Mouse (Mus musculus) lung, postnatal 10 days (tissue): ENCODE data around the gene Vmn1r188.
"Not testable (repeated sequence)": the region's sequence is repeated elsewhere in the genome, so short reads cannot be mapped to it uniquely, and the experiment has no call there.

Experiments
- DNase-seq: peaks from one replicate; pipeline ENCODE4 v3.0.0; 2021

The Vmn1r188 gene

DNA sequence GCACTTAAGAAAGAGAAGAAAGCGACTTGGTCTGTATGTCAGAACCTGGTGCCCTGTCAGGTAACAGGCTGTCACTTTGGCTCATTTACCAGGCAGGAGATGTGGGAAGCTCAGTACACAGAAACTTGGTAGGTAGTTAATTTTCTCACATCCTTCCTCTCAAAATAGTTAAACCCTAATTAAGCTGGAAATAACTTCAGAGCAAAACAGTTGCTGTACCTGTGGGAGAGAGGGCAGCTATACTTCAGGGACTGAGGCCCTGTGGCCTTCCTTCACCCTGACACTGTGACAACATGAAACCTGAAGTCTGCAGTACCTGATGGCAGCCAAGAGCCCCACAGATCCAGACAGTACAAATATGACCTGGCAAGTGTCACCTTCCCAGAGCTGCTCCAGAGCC, at the start of gene Vmn1r188:
Gene Vmn1r188, plus strand, starts transcription at position 301 of the 400 bp plus-strand sequence.
- not testable (repeated sequence) for DNase-seq

DNA sequence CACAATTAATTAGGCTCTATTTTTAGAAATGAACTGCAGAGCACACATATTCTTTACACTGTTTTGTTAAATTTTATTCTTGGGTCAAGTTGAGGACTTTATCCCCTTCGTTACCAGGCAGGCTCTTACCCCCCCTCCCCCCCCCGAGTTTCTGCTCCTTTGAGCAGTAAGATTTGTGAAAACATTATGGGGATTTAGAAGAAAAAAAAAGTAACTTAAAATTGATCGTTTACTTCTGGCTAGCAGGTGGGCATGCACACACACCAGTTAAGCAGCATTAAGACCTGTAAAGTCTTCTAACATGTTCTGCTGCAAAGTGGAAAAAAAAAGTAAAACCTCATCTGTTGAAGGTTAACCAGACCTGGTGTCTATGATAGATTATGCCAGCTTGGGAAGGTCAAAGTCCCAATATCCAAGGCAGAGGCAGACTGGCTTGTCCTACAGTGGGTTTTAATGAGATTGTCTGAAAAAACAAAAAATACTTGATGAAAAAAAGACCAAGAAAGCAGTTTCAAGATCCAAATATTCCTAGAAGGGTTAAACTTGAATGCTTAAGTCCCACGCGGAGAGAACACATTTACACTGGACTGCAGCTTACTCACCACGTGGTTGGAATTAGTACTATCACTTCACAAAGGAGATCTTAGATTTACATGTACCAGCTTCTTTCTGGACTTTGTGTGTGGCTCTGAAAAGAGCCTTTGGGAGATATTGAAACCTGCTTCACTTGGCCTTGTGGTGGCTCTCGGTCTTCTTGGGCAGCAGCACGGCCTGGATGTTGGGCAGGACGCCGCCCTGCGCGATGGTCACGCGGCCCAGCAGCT, 49.6 kb upstream of the Vmn1r188 start:
- no peak for DNase-seq

DNA sequence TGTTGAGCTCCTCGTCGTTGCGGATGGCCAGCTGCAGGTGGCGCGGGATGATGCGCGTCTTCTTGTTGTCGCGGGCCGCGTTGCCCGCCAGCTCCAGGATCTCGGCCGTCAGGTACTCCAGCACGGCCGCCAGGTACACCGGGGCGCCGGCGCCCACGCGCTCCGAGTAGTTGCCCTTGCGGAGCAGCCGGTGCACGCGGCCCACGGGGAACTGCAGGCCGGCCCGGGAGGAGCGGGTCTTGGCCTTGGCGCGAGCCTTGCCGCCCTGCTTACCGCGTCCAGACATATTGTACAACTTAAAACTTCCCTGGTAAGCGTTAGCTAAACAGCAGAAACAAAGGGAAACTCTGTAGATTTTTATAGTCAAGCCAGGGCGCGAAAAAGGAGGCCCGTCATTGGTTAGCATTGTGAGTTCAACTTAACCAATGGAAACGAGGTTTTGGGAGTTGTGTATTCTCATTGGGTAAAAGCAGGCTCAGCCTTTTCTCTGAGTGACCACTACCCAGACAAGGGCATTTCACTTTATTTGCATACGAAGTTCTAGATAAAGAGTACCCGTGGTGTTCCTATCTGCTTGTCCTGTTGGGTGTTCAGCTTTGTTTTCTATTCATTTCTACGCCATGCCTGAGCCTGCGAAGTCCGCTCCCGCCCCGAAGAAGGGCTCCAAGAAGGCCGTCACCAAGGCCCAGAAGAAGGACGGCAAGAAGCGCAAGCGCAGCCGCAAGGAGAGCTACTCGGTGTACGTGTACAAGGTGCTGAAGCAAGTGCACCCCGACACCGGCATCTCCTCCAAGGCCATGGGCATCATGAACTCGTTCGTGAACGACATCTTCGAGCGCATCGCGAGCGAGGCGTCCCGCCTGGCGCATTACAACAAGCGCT, 48.7 kb upstream of the Vmn1r188 start, which contains the start of the genes Hist1h2ah and Hist1h2bk:
Gene Hist1h2ah, minus strand, starts transcription at position 302 of the 882 bp plus-strand sequence.
Gene Hist1h2bk, plus strand, starts transcription at position 604 of the 882 bp plus-strand sequence.
- peak; percentile 92 for DNase-seq

DNA sequence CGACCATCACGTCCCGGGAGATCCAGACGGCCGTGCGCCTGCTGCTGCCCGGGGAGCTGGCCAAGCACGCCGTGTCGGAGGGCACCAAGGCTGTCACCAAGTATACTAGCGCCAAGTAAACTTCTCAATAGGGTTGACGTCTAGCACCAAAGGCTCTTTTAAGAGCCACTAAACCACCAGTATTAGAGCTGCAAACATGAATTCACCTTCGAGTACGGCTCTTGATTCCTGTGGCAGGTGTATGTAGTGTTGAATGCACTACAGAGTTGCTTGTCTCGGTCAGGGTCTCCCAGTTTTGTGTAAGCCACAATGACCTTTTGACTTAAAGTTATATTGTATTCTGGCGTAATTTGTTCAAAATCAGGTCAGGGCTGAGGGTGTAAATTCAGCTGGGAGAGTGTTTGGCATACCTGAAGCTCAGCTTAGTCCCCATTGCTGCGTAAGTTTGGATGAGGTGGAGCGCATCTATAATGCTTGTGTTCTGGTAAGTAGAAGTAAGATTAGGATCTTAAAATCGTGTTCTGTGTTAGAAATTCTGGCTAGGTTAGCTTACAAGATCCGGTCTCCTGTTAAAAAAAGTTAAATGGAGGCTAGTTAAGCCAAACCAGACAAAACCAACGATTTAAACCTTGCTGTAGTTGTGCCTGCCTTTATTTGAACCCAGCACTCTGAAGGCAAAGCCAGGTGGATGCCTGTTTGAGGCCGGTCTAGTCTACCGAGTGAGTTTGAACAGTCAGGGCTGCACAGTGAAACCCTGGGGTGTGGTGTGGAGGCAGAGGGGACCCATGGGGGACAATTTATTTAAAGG, 47.9 kb upstream of the Vmn1r188 start:
- no peak for DNase-seq

DNA sequence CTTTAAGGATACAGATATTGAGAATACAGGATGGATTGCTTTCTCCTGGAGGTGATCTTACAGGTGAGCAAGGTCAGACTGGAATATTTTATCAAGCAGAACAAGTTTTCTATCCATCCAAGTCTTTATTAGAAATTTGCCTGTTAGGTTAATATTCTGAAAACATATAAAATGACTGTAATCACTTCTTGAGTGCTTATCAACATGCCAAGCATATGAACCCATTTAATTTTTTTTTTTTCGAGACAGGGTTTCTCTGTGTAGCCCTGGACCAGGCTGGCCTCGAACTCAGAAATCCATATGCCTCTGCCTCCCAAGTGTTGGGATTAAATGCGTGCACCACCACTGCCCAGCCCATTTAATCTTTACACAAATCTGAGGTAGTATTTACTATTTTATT, 47.3 kb upstream of the Vmn1r188 start:
- no peak for DNase-seq

DNA sequence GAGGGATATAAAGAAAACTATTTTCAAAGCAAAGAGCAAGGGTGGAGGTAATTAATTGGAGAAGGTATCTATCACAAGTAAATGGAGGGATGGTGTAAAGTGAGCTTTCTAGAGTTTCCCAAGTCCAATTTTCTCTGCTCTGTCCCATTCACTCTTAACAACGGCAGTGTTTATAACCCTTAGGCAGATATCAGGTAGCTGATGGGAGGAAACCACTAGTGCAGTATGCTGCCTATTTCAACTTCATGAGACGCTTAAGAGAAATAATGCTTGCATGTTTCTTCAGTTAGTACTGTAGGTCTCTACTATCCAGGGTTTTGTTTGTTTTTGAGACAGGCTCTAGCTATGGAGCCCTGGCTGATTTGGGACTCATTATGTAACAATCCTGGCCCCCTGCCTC, 46.8 kb upstream of the Vmn1r188 start:
- DNase-seq = no peak

DNA sequence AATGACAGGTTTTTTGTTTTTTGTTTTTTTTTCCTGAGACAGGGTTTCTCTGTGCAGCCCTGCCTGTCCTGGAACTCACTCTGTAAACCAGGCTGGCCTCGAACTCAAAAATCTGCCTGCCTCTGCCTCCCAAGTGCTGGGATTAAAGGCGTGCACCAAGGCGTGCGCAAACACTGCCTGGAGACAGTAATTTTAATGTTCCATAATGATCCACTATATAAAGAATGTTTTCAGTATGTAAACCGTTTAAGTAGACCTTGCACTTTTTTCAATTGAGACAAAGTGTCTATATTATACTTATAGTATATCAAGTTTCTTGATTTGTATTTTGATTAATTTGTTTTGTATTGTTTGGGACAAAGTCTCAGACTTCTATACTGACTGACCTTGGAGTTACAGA, 44.9 kb upstream of the Vmn1r188 start:
- DNase-seq = no peak

DNA sequence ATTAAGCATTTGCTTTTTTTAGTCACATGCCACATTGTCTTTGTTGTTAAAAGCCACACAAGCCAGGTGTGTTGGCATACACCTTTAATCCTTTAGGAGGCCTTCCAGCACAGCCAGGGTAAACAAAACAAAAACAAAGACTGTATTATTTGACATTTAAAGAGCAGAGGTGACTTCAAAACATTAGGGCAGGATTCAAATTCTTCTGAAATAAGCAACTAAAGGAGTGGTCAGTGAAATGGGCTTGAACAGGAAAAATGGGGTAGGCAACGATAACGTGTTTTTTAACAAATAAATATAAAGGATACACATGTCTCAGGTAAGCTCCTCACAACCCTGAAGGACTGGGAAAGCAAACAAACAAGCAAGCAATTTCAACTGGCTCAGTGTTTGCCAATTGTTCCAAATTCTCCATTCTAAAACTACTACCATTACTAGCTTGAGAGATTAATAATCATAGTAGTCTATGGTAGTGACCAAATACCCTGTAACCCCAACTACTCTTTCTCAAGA, 44.2 kb upstream of the Vmn1r188 start:
- DNase-seq = no peak

DNA sequence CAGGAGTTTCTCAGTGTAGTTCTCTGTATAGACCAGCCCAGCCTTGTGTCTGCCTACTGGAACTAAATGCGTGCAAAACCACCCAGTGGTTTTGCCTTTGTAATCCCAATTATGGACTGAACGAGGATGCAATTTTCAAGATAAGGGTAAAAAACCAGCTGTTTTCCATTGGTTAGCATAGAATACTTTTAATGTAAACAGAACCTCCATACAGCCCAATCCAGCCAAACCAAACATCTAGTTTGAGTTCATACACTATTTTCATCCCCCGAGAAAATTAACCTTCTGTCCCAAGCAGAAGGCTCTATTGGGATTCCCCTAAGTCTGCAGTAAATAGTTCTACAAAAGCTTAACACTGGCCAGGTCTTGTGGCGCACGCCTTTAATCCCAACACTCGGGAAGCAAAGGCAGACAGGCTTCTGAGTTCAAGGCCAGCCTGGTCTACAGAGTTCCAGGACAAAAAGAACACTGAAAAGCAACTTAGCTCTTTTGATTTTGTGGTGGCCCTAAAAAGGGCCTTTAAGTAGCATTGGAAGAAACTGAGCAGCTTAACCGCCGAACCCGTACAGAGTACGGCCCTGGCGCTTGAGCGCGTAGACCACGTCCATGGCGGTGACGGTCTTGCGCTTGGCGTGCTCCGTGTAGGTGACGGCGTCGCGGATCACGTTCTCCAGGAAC, 43.6 kb upstream of the Vmn1r188 start:
- no peak for DNase-seq

DNA sequence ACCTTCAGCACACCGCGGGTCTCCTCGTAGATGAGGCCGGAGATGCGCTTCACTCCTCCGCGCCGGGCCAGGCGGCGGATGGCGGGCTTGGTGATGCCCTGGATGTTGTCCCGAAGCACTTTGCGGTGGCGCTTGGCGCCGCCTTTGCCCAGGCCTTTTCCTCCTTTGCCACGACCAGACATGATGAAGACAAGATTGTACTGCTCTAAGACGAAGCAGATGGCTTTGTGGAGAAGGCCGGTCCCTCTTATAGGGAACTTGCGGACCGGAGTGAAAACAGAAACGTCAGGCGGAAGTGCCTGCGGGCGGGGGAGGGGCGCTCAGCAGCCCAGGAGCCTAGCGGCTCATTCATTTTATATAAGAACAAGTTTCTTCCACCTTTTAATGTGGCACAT, 43.1 kb upstream of the Vmn1r188 start, which contains the start of gene Hist1h4i:
Gene Hist1h4i, minus strand, starts transcription at position 221 of the 395 bp plus-strand sequence.
- peak; percentile 96 for DNase-seq

DNA sequence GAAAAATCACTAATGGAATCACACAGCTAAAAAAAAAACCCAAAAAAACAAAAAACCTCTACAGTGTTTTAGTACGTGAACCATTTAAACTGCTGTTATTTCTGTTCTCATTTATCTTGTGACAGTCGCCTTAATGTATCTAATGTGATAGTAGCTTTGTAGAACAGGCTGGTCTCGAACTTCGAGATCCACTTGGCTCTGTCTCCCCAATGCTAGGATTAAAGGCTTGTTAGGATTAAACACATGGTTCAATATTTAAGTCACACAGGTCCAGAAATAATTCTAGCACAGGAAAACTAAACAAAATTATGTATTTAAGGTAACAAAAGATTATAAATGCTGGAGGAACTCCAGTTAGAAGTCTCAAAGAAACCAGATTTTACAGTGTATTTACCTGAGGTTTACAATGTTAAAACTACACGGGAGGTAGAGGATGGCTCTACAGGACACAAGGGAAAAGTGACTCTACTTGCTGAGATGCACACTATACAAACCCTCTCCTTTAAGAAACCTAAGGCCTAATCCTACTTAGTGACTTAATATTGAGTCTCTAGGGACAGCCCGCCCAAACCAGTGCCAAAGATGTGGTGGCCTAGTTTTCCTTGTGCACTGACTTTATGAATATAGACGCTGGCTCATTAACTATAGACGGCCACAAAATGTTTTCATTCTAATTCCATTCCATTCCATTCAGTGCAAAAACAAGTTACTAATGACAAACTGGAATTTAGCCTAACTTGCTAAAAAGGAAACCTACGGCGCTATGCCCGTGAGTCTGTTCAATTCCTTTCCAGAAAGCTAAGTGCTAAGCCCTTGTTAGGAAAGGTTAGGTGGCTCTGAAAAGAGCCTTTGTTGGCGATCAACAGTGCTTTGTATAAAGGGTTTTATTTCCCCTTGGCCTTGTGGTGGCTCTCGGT, 42.3 kb upstream of the Vmn1r188 start:
- no peak for DNase-seq

DNA sequence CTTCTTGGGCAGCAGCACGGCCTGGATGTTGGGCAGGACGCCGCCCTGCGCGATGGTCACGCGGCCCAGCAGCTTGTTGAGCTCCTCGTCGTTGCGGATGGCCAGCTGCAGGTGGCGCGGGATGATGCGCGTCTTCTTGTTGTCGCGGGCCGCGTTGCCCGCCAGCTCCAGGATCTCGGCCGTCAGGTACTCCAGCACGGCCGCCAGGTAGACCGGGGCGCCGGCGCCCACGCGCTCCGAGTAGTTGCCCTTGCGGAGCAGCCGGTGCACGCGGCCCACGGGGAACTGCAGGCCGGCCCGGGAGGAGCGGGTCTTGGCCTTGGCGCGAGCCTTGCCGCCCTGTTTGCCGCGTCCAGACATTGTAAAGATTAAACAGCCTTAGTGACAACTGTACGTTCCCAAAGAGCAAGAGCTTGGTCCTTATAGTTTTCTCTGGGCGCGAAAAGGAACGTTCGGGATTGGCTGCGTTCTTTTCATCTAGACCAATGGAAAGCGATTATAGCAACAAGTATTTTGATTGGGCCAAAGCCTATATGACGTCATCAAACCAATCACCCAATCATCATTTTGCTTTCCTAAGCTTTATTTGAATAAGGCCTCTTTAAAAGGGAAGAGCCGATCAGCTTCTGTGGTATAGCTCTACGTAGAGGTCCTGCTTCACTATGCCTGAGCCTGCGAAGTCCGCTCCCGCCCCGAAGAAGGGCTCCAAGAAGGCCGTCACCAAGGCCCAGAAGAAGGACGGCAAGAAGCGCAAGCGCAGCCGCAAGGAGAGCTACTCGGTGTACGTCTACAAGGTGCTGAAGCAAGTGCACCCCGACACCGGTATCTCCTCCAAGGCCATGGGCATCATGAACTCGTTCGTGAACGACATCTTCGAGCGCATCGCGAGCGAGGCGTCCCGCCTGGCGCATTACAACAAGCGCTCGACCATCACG, 41.4 kb upstream of the Vmn1r188 start, which contains the start of the genes Hist1h2ag and Hist1h2bj:
Gene Hist1h2ag, minus strand, starts transcription at position 377 of the 935 bp plus-strand sequence.
Gene Hist1h2bj, plus strand, starts transcription at position 647 of the 935 bp plus-strand sequence.
- peak; percentile 94 for DNase-seq

DNA sequence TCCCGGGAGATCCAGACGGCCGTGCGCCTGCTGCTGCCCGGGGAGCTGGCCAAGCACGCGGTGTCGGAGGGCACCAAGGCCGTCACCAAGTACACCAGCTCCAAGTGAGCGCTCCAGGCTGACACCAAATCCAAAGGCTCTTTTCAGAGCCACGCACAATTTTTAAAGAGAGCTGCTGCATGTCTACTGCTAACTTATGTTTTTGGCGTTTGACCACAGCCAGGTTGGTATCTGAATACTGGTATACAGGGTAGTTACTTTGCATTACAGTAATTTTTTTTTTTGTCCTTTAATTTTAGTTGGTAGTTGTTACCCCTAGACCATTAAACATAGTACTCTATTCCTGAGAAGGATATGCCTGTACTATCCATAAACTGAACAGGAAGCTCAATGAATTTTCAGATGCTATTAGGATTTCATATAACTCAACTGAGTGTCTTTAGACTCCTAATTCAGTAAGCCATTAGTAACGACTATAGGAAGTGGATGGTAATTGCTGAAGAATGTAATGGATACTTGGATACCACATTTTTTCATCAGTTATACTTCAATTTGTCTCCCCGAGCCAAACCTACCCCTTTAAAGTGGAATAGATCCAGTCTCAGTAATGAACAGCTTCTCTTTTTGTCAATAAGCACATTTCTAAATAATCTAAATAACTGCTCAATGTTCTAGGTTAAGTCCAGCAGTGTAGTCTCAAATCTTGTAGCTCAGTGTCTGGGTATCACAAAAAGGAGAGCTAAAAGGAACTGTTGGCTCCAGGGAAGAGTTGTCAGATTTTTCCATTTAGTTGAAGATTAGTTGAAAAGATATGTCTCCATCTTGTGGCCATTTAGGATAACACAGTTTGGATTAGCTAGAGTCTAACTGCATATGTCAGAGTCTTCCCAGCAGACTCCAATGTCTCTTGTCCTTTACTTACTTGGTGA, 40.5 kb upstream of the Vmn1r188 start:
- peak; percentile 46 for DNase-seq

DNA sequence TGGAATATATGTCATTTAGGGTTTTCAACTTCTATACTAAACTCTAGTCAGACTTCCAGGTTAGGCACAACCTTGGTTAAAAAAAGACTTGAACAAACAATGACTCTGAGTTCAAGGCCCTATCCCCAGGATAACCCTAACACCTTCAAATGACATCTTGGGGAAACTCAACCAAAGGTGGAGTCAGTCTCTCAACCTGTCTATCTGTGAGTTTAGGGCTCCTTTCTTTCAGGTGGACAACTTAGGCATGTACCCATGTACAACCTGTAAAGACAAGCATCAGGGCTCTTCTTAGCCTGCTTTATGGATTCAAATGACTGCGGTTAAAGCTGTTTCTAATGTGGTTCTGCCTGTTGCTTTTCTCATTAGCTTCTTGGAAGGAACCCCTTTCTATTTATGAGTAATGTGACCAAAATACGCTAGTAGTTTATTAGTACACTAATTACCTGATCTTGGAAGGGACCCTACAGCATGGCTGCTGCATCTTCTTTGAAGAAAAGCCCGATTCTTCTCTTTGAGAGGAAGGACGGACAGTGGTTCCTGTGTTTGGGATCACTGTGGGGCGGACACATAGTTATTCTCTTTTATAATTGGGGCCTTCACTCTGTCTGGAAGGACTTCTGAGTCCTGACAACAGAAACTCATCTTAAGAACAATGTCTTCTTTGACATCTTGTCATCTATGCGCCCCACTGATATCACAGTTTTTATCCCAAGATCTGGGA, 39.6 kb upstream of the Vmn1r188 start:
- DNase-seq = no peak

DNA sequence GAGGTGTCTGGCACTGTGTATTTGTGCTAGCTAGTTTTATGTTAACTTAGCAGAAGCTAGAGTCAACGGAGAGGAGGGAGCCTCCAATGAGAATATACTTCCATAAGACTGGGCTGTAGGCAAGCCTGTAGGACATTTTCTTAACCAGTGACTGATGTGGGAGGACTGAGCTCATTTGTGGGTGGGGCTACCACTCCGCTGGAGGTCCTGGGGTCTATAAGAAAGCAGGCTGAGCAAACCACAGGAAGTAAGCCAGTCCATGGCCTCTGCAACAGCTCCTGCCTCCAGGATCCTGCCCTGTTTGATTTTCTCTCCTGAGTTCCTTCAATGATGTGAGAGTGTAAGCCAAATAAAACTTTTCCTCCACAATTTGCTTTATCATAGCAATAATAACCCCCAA, 38.9 kb upstream of the Vmn1r188 start:
- DNase-seq = no peak

DNA sequence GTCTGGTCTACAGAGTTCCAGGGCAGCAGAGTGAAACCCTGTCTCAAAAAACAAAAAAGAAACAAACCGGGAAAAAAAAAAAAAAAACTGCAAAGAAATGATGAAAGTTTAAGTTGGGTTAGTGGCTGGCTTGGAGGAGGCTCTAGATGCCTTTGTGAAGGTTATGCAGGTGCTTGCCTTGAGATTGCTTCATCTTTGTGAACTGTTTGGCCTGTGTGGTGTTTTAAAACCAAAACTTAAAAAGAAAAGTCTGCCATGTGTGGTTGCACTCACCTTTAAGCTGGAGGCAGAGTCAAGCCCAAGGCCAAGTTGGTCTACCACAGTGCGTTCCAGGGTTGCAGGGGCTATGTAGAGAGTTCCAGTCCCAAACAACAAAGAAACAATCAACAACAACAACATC, 35.2 kb upstream of the Vmn1r188 start:
- no peak for DNase-seq

DNA sequence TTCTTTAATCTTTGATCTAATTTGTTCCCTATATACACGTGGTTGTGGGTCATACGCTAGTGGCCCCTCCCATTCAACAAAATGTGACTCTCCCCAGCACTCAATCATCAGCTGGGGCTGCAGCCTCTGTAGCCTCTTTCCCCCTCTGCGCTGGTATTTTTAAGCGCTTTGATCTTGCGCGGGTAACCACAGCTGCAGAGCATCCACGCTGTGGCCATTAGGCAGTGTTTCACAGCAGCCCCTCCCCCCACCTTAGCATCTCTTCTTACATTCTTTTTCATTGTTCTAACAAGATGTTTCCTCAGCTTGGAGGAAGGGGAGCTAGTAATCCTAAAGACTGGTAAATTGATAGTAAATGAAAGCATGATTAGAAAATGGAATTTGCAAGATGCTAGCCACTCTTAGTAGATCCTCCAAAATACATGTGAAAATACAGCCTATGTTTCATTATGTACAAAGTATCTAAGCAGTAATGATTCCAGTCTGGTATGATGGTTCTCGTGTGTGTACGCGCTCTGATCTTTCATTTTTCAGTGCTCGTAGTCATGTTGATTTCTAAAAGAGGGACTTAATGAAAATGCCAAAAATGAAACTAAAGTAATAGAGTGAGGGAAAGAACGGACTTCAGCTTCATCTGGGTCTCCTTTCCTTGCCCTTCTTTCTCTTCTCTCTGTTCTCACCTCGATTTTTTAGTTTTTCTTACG, 34.4 kb upstream of the Vmn1r188 start:
- DNase-seq = peak; percentile 41
